Mouse (Mus musculus) retina, postnatal 7 days (tissue): Measurements from ENCODE around the gene Arhgef16.
A peak's percentile ranks its signal among the peaks of the same experiment; 100 is the strongest.

Experiments
- DNase-seq: peaks from one replicate; pipeline ENCODE4 v3.0.0-alpha.2; 2012; ENCODE audit warnings: low read depth, low spot score

Arhgef16 gene

GRCm38 (mm10) chr4:154301466-154301881, at the start of gene Arhgef16:
Gene Arhgef16, minus strand, starts transcription at chr4:154301676.
- peak; percentile 43 for DNase-seq

- no peak for DNase-seq
These were observed 46.8 kb upstream of the Arhgef16 start for GRCm38 (mm10) chr4:154348197-154348786.

- no peak for DNase-seq
These were observed 45.5 kb upstream of the Arhgef16 start for GRCm38 (mm10) chr4:154346731-154347522.

GRCm38 (mm10) chr4:154336650-154337049, 35.2 kb upstream of the Arhgef16 start:
- no peak for DNase-seq

GRCm38 (mm10) chr4:154335761-154336160, 34.3 kb upstream of the Arhgef16 start, which contains the start of gene B230104I21Rik:
Gene B230104I21Rik, plus strand, starts transcription at chr4:154336127.
- DNase-seq: no peak

- peak; percentile 54 for DNase-seq
These were observed 33.4 kb upstream of the Arhgef16 start for GRCm38 (mm10) chr4:154334699-154335402.

- DNase-seq: no peak
These were observed 31.8 kb upstream of the Arhgef16 start for GRCm38 (mm10) chr4:154333300-154333699.

- no peak for DNase-seq
These were observed 29.8 kb upstream of the Arhgef16 start for GRCm38 (mm10) chr4:154331271-154331670.

- no peak for DNase-seq
These were observed 28.5 kb upstream of the Arhgef16 start for GRCm38 (mm10) chr4:154330001-154330400.

GRCm38 (mm10) chr4:154328836-154329235, 27.4 kb upstream of the Arhgef16 start:
- peak; percentile 69 for DNase-seq

GRCm38 (mm10) chr4:154328431-154328830, 27.0 kb upstream of the Arhgef16 start:
- no peak for DNase-seq

GRCm38 (mm10) chr4:154325410-154325809, 23.9 kb upstream of the Arhgef16 start:
- no peak for DNase-seq

- no peak for DNase-seq
These were observed 12.1 kb upstream of the Arhgef16 start for GRCm38 (mm10) chr4:154313622-154313967.

GRCm38 (mm10) chr4:154312935-154313621, 11.6 kb upstream of the Arhgef16 start:
- no peak for DNase-seq

- no peak for DNase-seq
These were observed 10.8 kb upstream of the Arhgef16 start for GRCm38 (mm10) chr4:154312143-154312812.

- no peak for DNase-seq
These were observed 9.2 kb upstream of the Arhgef16 start for GRCm38 (mm10) chr4:154310576-154311262.

GRCm38 (mm10) chr4:154309131-154309530, 7.7 kb upstream of the Arhgef16 start:
- DNase-seq: no peak

- no peak for DNase-seq
These were observed 1.8 kb downstream of the Arhgef16 start for GRCm38 (mm10) chr4:154299541-154300271.

GRCm38 (mm10) chr4:154297761-154298160, 3.7 kb downstream of the Arhgef16 start:
- DNase-seq: no peak

- DNase-seq: no peak
These were observed 7.2 kb downstream of the Arhgef16 start for GRCm38 (mm10) chr4:154294262-154294731.
